Mouse (Mus musculus): ENCODE results near the gene Taok3. TPM values are rescaled to one million over a fixed set of nuclear protein-coding genes. Genes with fewer than 3 reads are reported as not detected.

Taok3 gene
- 19.3 and 19.7 TPM in 2 replicates for polyA plus RNA-seq (2014; fragmentation: Nextera tagmentation; extraction: Ambion mirVana)

DNA sequence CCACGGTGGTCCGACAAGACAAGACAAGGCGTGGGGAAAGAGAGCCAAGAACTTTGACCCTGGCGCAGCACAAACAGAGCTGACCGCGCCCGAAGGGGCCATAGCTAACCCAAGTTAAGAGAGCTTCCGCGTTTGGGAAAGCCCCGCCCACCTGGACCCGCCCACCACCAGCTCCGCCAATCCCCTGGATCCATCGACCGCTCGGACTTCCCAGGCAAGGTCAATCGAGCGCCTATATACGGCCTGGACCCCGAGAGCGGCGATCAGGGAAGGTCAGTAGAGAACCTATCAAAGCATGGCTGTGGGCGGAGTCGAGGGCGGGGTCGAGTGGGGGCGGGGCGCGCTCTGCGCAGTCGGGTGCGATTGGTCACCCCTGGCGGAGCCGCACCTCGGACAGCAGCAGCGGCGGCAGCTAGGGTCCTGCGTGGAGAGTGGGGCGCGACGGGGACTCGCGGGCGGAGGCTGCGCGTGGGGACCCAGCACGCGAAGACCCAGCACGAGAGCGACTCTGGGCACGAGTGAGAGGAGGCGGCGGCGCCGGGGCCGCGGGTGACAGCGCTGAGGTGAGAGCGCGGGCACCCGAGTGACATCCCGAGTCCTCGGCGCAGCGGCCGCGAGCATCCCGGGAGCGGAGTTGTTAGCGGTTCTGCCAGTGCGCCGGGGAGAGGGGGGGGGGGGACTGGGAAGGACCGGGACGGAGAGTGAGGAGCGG, at the start of gene Taok3:
Gene Taok3 (plus strand): TSS at position 353 of the 712 bp plus-strand sequence.
- peak within 1 kb of the TSS; percentile 74 for H3K4me3 ChIP-seq (ENCODE audit: low read depth, low read length)
- H3K4me2 ChIP-seq = peak within 1 kb of the TSS; percentile 89
- no peak within 1 kb of the TSS for H3K27ac ChIP-seq (ENCODE audit: low read depth, low read length)
- under 1% methylated on average over 73 of the region's 74 CpGs for WGBS
- peaks cover 4% of the 10 kb centered on the region; the same call in 1 of the 2 replicates for H3K27me3 ChIP-seq (ENCODE audit: control insufficient read depth, insufficient read depth, low read length)
- peak within 1 kb of the TSS; percentile 66 for H3K9ac ChIP-seq (ENCODE audit: low read length)
- H3K4me1 ChIP-seq (ENCODE audit: control insufficient read depth, insufficient read depth, low read length) = peaks cover 9% of the 10 kb centered on the region
- no peaks in the 10 kb centered on the region for H3K9me3 ChIP-seq (ENCODE audit: control insufficient read depth, low read length)
- ATAC-seq (ENCODE audit: low FRiP score) (peak; percentile 89), DNase-seq (ENCODE audit: low spot score, missing footprints) (peak; percentile 100)
- H3K36me3 ChIP-seq (ENCODE audit: control insufficient read depth, insufficient read depth, low read length) = no peaks in the 10 kb centered on the region

DNA sequence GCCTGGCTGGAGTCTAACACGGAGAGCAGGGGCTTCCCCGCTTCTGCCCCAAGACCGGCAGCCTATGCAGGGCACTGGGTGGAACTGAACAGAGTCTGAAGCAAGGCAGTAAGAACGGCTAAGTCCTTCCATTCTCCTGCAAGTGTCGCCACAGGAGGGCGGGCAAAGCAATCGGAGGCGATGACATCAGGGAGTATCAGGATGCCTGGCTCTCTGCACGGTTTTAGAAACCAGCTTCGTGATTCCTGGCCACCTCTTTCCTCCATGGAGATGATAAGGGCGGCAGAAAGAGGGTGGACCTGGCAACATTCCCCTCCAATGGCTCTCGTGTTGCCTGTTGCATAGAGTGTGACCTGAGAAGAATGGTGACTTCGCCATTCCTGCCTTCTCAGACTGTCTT, 32.2 kb upstream of the Taok3 start:
- 9% methylated on average over 13 of the region's 13 CpGs for WGBS
- H3K4me2 ChIP-seq = peak overlapping the region; percentile 37
- peaks cover 10% of the 10 kb centered on the region; the same call in 1 of the 2 replicates for H3K36me3 ChIP-seq (ENCODE audit: control insufficient read depth, insufficient read depth, low read length)
- no peak overlapping the region for H3K4me3 ChIP-seq (ENCODE audit: low read depth, low read length)
- DNase-seq (ENCODE audit: low spot score, missing footprints) = peak; percentile 87
- 0 out of 2 replicates have a peak overlapping the region, but pooled peaks have one; percentile 34 for H3K9ac ChIP-seq (ENCODE audit: low read length)
- H3K27ac ChIP-seq (ENCODE audit: low read depth, low read length) = no peak overlapping the region
- H3K9me3 ChIP-seq (ENCODE audit: control insufficient read depth, low read length) = no peaks in the 10 kb centered on the region
- peaks cover 7% of the 10 kb centered on the region for H3K4me1 ChIP-seq (ENCODE audit: control insufficient read depth, insufficient read depth, low read length)
- no peak for ATAC-seq (ENCODE audit: low FRiP score)
- no peaks in the 10 kb centered on the region for H3K27me3 ChIP-seq (ENCODE audit: control insufficient read depth, insufficient read depth, low read length)

- peaks cover 7% of the 10 kb centered on the region for H3K4me1 ChIP-seq (ENCODE audit: control insufficient read depth, insufficient read depth, low read length)
- ATAC-seq (ENCODE audit: low FRiP score) (no peak), DNase-seq (ENCODE audit: low spot score, missing footprints) (peak; percentile 75)
- no peak overlapping the region for H3K27ac ChIP-seq (ENCODE audit: low read depth, low read length)
- H3K4me2 ChIP-seq = no peak overlapping the region
- peaks cover 15% of the 10 kb centered on the region; the same call in 1 of the 2 replicates for H3K36me3 ChIP-seq (ENCODE audit: control insufficient read depth, insufficient read depth, low read length)
- no peaks in the 10 kb centered on the region for H3K27me3 ChIP-seq (ENCODE audit: control insufficient read depth, insufficient read depth, low read length)
- H3K9ac ChIP-seq (ENCODE audit: low read length) = no peak overlapping the region
- no peak overlapping the region for H3K4me3 ChIP-seq (ENCODE audit: low read depth, low read length)
- H3K9me3 ChIP-seq (ENCODE audit: control insufficient read depth, low read length) = no peaks in the 10 kb centered on the region
- WGBS = 81% methylated on average over 3 of the region's 3 CpGs
Observed at GRCm38 (mm10) chr5:117089147-117089546, 30.8 kb upstream of the Taok3 start.

DNA sequence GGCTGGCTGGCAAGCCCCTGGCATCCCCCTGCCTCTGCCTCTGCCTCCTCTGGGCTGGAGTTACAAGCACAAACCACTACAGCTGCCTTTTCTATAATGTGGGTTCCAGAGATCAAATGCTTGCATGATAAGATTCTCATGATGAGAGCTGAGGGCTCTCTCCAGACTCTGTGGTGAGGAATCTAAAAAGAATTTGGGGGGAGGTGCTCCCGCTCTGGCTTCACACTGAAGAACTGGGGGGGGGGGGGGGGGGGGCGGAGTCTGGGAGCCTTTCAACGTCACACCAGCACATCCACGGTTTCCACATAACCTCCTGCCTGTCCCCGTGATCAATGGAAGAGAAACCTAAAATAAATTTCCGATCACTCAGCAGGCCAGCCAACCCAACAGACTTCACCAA, 30.1 kb upstream of the Taok3 start:
- DNase-seq (ENCODE audit: low spot score, missing footprints) = peak; percentile 12
- Histone ChIP-seq H3K27me3 (ENCODE audit: control insufficient read depth, insufficient read depth, low read length) (no peaks in the 10 kb centered on the region), H3K9me3 (ENCODE audit: control insufficient read depth, low read length) (no peaks in the 10 kb centered on the region), H3K4me3 (ENCODE audit: low read depth, low read length) (no peak overlapping the region), H3K27ac (ENCODE audit: low read depth, low read length) (no peak overlapping the region), H3K36me3 (ENCODE audit: control insufficient read depth, insufficient read depth, low read length) (peaks cover 15% of the 10 kb centered on the region; the same call in 1 of the 2 replicates), H3K4me2 (no peak overlapping the region), H3K9ac (ENCODE audit: low read length) (no peak overlapping the region), H3K4me1 (ENCODE audit: control insufficient read depth, insufficient read depth, low read length) (peaks cover 7% of the 10 kb centered on the region)
- ATAC-seq (ENCODE audit: low FRiP score) = no peak
- 35% methylated on average over 5 of the region's 6 CpGs for WGBS

DNA sequence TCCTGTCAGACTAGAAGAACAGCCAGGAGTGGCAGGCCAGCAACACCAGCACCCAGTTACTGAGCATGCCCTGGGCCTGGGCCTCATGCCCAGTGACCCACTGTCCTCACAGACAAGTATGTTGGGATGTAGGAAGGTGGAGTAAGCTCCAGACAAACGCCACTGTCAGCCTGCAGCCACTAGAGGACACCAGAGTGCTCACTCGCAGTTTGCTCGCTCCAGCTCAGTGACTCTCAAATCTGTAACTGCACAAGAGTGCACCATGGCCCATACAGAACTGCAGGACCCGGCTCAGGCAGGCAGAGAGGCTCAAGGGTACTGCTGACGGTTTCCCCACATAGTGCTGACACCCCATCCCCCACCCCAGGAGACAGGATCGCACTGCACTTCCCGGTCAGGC, 25.5 kb upstream of the Taok3 start:
- H3K4me3 ChIP-seq (ENCODE audit: low read depth, low read length) = no peak overlapping the region
- no peak for ATAC-seq (ENCODE audit: low FRiP score)
- DNase-seq (ENCODE audit: low spot score, missing footprints) = peak; percentile 78
- no peak overlapping the region for H3K4me2 ChIP-seq
- H3K36me3 ChIP-seq (ENCODE audit: control insufficient read depth, insufficient read depth, low read length) = peaks cover 17% of the 10 kb centered on the region
- no peaks in the 10 kb centered on the region for H3K9me3 ChIP-seq (ENCODE audit: control insufficient read depth, low read length)
- no peaks in the 10 kb centered on the region for H3K4me1 ChIP-seq (ENCODE audit: control insufficient read depth, insufficient read depth, low read length)
- no peak overlapping the region for H3K9ac ChIP-seq (ENCODE audit: low read length)
- H3K27ac ChIP-seq (ENCODE audit: low read depth, low read length) = no peak overlapping the region
- 45% methylated on average over 7 of the region's 7 CpGs for WGBS
- no peaks in the 10 kb centered on the region for H3K27me3 ChIP-seq (ENCODE audit: control insufficient read depth, insufficient read depth, low read length)

GRCm38 (mm10) chr5:117096716-117097115, 23.2 kb upstream of the Taok3 start:
- 60% methylated on average over 3 of the region's 3 CpGs for WGBS
- DNase-seq (ENCODE audit: low spot score, missing footprints) (peak; percentile 83), ATAC-seq (ENCODE audit: low FRiP score) (no peak)
- Histone ChIP-seq H3K4me3 (ENCODE audit: low read depth, low read length) (no peak overlapping the region), H3K9me3 (ENCODE audit: control insufficient read depth, low read length) (no peaks in the 10 kb centered on the region), H3K9ac (ENCODE audit: low read length) (no peak overlapping the region), H3K4me1 (ENCODE audit: control insufficient read depth, insufficient read depth, low read length) (no peaks in the 10 kb centered on the region), H3K4me2 (no peak overlapping the region), H3K27ac (ENCODE audit: low read depth, low read length) (no peak overlapping the region), H3K36me3 (ENCODE audit: control insufficient read depth, insufficient read depth, low read length) (peaks cover 22% of the 10 kb centered on the region), H3K27me3 (ENCODE audit: control insufficient read depth, insufficient read depth, low read length) (no peaks in the 10 kb centered on the region)

DNA sequence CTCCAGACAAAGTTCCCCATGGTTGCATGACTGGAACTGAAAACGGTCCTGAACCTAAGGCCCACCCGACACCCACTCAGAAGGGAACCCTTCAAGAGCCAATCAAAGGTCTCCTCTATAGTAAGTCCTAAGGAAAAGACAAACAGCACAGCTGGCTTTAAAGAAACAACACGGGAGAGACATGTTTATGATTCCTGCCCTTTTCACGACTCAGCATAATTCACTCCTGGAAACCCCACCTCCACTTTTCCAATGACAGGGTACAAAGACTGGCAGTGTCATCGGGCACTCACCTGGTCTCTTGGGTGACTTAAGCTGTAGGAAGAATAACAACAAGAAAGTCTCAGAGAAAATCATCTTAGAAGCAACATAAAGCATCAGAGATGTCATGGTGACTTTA, 20.9 kb upstream of the Taok3 start:
- peaks cover 9% of the 10 kb centered on the region for H3K36me3 ChIP-seq (ENCODE audit: control insufficient read depth, insufficient read depth, low read length)

DNA sequence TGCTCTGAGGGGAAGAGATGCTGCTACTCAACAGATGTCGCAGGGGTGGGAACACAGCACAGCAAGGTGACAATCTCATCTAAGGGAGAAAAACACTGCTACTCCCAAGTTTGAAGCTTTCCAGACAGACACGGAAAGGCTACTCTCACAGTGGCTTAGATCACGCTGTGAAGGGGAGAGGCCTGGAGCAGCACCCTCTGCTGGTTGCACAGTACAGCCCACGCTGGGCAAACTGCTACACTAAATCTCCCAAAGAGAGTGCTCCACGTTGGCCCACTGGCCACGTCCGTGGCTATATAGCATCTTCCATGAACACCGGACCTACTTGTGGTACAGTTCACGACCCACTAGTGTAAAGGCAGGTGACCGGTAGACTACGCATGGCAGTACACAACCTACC, 20.2 kb upstream of the Taok3 start:
- peak; percentile 44 for DNase-seq (ENCODE audit: low spot score, missing footprints)
- Histone ChIP-seq H3K9me3 (ENCODE audit: control insufficient read depth, low read length) (no peaks in the 10 kb centered on the region), H3K4me1 (ENCODE audit: control insufficient read depth, insufficient read depth, low read length) (no peaks in the 10 kb centered on the region), H3K36me3 (ENCODE audit: control insufficient read depth, insufficient read depth, low read length) (peaks cover 14% of the 10 kb centered on the region), H3K27ac (ENCODE audit: low read depth, low read length) (no peak overlapping the region), H3K4me2 (no peak overlapping the region), H3K4me3 (ENCODE audit: low read depth, low read length) (no peak overlapping the region), H3K9ac (ENCODE audit: low read length) (no peak overlapping the region), H3K27me3 (ENCODE audit: control insufficient read depth, insufficient read depth, low read length) (no peaks in the 10 kb centered on the region)
- WGBS = 88% methylated on average over 11 of the region's 11 CpGs
- no peak for ATAC-seq (ENCODE audit: low FRiP score)

More for the DNA sequence above, 20.9 kb upstream of the Taok3 start:
- WGBS = 86% methylated on average over 5 of the region's 5 CpGs
- Histone ChIP-seq H3K9me3 (ENCODE audit: control insufficient read depth, low read length) (no peaks in the 10 kb centered on the region), H3K4me2 (no peak overlapping the region), H3K9ac (ENCODE audit: low read length) (no peak overlapping the region), H3K27me3 (ENCODE audit: control insufficient read depth, insufficient read depth, low read length) (no peaks in the 10 kb centered on the region), H3K4me3 (ENCODE audit: low read depth, low read length) (no peak overlapping the region), H3K27ac (ENCODE audit: low read depth, low read length) (no peak overlapping the region), H3K4me1 (ENCODE audit: control insufficient read depth, insufficient read depth, low read length) (no peaks in the 10 kb centered on the region)
- DNase-seq (ENCODE audit: low spot score, missing footprints) (peak; percentile 75), ATAC-seq (ENCODE audit: low FRiP score) (no peak)

DNA sequence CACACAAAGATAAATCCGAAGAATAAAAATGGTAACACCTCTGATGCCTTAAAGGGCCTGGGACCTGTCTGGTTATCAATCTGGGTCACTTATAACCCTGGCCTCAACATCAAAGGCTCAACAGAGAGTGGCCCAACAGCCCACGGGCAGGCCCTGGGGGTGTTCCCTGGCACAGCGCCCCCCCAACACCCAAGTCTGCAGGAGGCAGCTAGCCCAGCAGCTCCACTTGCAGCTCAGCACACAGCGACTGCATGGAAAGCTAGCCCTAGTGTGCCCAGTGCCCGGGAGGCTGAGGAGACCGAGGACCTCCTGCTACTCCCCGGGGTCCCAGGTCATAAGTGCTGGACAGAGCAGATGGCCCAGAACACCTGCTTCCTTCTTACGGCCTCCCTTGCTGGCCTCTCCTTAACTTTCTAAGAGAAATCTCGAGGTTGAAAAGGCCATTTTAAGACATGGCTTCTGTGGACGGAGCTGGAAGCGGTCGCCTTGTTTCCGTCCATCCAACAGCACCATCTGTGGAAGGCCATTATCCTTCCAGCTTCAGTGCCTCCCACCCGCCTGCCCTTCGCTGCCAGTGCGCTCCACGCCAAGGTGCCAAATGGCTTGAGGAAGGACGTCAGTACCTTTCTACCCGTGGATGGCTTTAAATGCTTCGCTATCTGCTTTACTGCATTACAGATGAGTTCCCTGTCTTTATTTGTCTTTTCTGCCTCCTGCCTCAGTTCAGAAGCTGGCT, 16.6 kb upstream of the Taok3 start:
- Histone ChIP-seq H3K4me1 (ENCODE audit: control insufficient read depth, insufficient read depth, low read length) (no peaks in the 10 kb centered on the region), H3K27ac (ENCODE audit: low read depth, low read length) (no peak overlapping the region), H3K27me3 (ENCODE audit: control insufficient read depth, insufficient read depth, low read length) (no peaks in the 10 kb centered on the region), H3K9me3 (ENCODE audit: control insufficient read depth, low read length) (no peaks in the 10 kb centered on the region), H3K36me3 (ENCODE audit: control insufficient read depth, insufficient read depth, low read length) (peaks cover 29% of the 10 kb centered on the region), H3K4me2 (no peak overlapping the region), H3K4me3 (ENCODE audit: low read depth, low read length) (no peak overlapping the region), H3K9ac (ENCODE audit: low read length) (no peak overlapping the region)
- DNase-seq (ENCODE audit: low spot score, missing footprints) (peak; percentile 82), ATAC-seq (ENCODE audit: low FRiP score) (no peak)
- WGBS = 93% methylated on average over 20 of the region's 20 CpGs

Data from midbrain, embryonic 11.5 days (tissue).